Mouse (Mus musculus) cerebellum, adult 9-11 months (tissue): ENCODE measurements around the gene Gsg1l2.
A peak's percentile ranks its signal among the peaks of the same experiment; 100 is the strongest.

Experiments used
- DNase-seq: peaks from one replicate; pipeline ENCODE4 v3.0.0; 2022

The Gsg1l2 gene

DNA sequence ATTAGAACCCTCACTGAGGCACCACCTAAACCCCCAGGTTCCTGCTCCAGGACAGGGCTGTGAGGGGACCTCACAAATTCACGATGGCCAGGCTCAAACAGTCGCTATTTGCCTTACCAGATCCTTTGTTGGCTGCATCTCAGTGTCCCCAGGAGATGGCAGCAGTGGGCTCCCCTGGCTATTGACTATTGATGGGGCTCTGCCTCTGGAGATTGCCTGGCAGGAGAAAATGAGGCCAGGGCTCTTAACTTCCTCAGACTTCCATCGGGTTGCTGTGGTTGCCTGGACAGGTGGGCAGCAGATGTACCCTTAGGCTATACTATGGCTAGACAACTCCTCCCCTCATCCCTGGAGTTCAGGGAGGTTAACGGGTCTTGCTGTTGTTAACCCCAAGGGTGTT lies 45.8 kb downstream of the Gsg1l2 start:
- no peak for DNase-seq

DNA sequence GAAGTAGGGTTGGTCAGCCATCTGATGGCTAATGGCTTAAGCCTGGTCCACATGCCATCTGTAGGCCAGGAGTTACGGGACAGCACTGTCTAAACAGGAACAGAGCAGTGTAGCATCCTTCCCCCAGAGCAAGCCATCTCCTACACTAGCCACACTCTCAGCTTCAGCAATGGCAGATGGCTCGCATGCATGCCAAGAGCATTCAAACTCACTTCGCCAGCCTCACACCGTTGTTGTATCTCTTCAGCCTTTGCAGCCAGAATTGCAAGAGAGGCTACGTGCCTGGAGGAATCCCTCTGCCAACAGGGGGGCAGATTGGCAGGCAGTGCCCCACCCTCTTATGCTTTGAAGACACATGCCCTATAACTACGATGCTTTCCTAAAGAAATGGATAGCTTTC lies 47.2 kb downstream of the Gsg1l2 start:
- peak; percentile 34 for DNase-seq

DNA sequence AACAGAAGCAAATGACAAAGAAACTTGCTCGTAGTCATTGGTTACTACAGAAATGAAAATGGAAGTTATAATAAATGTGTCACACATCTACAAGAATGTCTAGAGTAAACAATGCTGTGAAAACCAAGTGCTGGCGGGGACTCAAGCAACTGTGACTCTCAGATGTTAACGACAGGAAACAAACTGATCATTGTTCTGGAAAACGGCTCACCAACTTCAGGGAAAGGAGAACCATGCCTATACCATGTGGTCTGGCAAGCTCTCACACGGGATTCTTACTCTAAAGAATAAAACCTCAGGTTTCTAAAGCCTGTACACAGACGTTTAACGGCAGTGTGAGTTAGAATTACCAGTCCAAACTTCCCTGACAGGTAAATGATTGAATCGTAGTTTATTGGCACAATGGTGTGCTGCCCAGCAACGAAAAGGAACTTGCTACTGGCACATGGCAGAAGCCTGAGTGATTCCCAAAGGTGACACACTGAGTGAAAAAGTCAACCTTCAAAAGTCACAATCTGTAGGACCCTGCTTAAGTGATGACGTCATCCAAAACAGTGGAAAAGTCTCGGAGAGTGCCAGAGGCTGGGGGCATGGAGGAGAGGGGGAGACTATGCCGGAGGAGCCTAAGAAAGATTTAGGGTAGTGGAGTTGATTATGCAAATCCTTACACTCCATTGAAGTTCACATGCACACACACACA lies 54.1 kb downstream of the Gsg1l2 start:
- no peak for DNase-seq

DNA sequence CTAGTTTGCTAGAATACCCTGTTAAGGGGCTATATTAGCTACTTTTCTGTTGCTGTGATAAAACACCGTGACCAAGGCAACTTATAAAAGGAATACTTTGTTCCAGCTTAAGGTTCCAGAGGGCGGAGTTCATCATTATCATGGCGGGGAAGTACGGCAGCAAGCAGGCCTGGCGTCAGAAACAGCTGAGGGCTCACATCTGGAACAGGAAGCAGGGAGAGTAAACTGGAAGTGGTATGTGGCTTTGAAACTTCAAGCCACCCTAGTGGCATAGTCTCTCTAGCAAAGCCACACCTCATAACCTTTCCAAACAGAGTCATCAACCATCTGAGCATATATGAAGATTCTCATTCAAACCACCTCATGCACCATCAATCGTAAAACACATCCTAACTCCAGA lies 55.1 kb downstream of the Gsg1l2 start:
- no peak for DNase-seq

DNA sequence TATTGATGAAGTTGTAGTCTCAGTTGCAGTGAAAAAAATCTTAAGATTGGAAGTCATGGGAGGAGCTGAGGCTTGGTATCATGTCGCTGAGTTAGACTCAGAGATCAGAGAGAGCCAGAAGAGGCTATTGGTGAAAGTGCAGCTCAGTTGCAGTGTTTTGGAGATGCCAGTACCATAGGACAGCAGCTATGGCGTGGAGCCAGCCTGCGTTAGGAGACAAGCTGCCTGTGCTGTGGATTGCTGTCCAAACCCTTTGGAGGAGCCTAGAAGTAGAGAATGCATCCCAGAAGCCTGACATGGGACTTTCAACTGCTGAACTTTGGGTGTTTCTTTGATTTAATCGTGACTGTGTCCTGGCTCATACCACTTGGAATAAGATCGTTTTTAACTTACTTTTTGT lies 57.4 kb downstream of the Gsg1l2 start:
- no peak for DNase-seq

DNA sequence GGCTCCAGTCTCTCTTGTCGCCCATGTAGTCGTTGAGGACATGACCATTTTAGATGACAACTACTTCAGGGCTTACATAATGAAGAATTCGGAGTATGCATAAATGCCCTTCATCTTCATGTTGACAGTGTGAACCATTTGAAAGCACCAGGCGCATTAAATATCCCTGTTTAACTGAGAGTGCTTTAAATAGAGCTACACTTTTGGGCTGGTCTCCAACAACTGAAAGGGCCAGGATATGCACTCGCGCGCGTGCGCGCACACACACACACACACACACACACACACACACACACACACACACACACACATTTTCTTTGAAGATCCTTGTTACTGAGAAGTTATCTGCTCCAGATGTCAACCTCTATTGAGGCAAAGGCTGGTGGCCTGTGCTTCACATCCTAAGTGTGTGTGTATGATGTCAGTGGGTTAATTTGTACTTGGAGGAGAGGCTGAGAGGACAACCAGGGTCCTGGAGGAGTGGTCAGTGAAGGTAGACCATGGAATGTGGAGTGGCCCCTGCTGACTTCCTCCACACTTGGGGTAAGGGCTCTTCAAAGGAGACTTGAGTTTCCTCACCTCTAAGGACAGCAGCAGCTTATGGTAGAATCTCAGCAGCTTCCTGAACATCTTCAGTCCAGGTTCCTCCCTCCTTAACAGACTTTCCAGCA lies 61.1 kb downstream of the Gsg1l2 start:
- no peak for DNase-seq
